Mouse (Mus musculus) erythroid progenitor cell, adult 5-6 weeks (primary cell): ENCODE data around the gene Tuba4a. TPM values are rescaled to one million over a fixed set of nuclear protein-coding genes. Genes with fewer than 3 reads are reported as not detected.

Source experiments
- ATAC-seq: replicated peaks from 2 replicates; pipeline ENCODE4 v1.8.0; 2016; ENCODE audit warnings: moderate number of reproducible peaks, mild to moderate bottlenecking, moderate TSS enrichment, inconsistent platforms; ENCODE audit not compliant: poor library complexity, low FRiP score, severe bottlenecking
- total RNA-seq, 2 experiments: library from RNA; stranded (forward) in 1 of 2; stranded (reverse) in 1 of 2; fragments of 150-400 nt in 1 of 2; fragments of 186-747, 209-891 nt in 1 of 2; gene quantifications; 2 replicates each; pipeline versions ENCODE4 v1.2.3 to v1.2.4; 2015 to 2017; ENCODE audit warnings: low replicate concordance in 2 of 2

Tuba4a gene
- total RNA-seq, 2 experiments from 2014 or later, result 246 to 550 TPM

GRCm38 (mm10) chr1:75214442-75214841 is 5.2 kb downstream of the Tuba4a start:
- ATAC-seq, result no peak

DNA sequence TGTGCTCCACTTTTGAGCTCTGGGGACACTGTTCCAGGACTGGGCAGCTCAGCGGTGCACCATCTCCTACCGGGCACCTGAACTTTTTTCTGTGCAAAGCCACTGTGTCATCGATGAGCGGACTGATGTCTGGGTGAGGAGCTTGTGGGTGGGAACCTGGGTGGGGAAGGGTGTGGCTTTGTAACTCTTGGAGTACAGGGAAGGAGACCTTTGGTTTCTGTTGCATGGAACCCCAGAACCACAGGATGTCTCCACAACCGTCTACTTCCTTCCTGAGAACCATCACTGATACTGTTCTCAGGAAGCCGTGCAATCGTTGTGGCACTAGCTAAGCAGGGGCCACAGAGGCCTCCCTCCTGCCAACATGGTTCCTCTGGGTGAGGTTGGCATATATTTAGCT is 6.6 kb downstream of the Tuba4a start:
- ATAC-seq, result 0 out of 2 replicates have a peak, but pooled peaks have one; percentile 15

DNA sequence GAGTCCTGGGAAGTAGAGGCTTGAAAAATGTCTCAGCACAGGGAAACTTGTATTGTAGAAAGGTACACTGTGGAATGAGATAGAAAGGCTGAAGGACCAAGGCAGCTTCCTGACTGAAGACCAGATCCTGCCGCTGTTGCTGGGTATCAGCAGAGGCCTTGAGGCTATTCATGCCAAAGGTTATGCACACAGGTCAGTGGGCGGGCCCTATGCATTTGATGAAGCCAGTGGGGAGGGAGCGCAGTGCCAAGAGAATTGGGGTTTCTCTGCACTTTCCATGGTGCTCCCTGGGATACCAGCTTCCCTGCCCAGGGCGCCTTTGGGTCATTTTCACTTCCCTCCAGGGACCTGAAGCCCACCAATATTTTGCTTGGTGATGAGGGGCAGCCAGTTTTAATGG is 7.1 kb downstream of the Tuba4a start:
- ATAC-seq, result no peak

DNA sequence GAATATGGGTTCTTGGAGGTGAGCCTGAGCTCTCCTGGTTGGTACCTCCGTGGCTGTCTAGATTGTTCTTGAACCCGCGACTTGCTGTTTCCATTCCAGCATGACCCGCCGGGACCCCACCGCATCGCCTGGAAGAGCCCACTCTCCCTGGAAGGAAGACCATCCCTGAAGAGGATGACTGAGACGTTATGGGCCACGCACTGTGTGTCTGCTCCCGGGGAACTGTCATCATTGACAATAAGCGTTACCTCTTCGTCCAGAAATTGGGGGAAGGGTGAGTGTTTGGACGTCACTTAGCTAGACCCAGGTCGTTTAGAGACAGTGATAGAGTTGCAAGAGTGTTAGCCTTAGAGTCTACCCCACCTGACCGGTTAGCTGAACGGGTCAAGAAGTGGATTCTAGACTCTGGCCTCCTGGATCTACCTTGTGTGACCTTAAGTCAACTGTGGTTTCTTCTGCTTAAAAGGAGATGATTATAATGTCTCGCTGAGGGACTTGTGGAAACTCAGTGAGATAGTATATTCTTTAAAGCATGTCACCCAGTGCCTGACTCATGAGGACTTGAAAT is 8.4 kb downstream of the Tuba4a start:
- ATAC-seq, result no peak

DNA sequence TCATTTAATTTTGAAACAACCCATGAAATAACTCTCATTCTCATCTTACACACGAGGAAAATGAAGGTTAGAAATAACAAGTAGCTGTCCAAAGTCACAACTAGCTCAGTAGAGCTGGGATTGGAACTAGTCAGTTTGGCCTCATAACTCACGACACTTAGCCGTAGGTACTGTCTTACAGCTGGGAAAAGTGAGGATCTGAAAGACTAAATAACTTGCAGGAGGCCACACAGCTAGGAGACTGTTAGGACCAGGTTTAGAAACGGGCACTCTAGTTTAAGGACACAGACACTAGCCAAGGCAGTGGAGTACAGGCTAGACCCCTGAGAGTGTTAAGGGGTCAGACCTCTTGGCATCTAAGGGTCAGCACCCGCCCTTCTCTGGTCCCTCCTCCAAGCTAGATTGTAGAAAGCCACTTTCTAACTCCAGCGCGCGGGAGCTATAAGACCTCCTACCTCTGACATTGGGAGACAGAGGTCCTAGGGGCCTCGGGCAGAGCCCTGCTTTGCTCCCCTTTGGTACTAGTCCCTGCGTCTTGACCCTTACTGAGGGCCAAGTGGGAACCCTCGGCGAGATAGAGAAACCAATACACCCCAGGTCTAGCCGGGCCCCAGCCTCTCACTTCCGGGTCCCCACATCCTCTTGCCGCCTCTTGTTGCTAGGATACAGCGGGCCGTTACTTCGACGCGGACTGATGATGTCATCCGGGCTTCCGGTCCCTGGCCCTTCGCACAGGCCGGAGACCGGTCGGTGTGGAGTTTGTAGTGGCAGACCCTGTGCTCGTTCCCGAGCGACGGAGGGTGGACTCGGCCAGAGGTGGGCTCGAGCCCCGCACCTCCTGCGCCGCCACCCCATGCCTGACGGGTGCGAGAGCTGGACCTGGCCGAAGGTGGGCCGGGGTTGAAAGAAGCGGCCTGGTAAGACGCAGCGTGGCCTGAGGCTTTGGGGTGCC is 9.3 kb downstream of the Tuba4a start, which contains the start of the genes Glb1l and Stk16:
Glb1l (minus strand) TSS at position 678 of the 952 bp plus-strand sequence.
Stk16 (plus strand) TSS at position 703 of the 952 bp plus-strand sequence.
- ATAC-seq, result peak; percentile 84

DNA sequence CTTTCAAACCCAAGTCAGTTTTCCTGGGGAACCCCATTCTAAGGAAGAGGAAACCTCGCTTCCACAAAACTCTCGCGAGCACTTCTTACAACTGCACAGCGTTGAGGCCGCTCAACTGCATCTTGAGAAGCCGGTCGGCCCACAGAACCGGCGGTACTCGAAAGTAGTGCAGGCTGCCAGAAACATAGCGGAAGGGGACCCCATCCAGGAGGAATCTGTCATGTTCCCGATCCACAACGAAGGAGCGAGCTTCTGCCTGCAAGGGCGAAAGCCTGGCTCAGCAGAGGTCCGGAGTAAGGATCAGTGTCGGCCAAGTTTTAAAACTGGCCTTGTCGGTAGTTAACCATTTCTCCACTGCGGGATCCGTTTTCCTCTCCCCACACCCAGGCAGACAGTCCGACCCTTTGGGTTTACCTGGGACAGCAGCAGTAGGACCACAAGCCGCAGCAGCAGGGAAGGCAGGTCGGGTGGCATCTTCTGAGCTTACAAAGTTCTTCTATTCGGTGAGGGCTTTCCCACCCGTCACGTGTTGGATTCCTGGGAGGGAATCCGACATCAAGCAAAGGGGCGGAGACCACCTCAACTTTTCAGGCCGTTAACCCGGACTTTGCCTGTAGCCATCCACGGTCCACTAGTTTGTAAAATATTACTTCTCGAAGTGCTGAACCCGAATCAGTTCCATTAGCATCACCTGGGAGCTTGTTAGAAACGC is 10.5 kb downstream of the Tuba4a start:
- ATAC-seq, result peak; percentile 17; the same call in 1 of the 2 replicates

GRCm38 (mm10) chr1:75201236-75201635 is 18.4 kb downstream of the Tuba4a start:
- ATAC-seq, result no peak

- peak; percentile 32; the same call in 1 of the 2 replicates for ATAC-seq
Observed at GRCm38 (mm10) chr1:75192452-75192851, 27.2 kb downstream of the Tuba4a start.

- peak; percentile 96 for ATAC-seq
Observed at GRCm38 (mm10) chr1:75191622-75192402, 27.9 kb downstream of the Tuba4a start, which contains the start of the genes Ankzf1 and Atg9a. TSS of gene Ankzf1 (plus strand) at chr1:75192151. TSS of gene Atg9a (minus strand) at chr1:75192196.

GRCm38 (mm10) chr1:75191258-75191621 is 28.4 kb downstream of the Tuba4a start:
- 0 out of 2 replicates have a peak, but pooled peaks have one; percentile 16 for ATAC-seq

DNA sequence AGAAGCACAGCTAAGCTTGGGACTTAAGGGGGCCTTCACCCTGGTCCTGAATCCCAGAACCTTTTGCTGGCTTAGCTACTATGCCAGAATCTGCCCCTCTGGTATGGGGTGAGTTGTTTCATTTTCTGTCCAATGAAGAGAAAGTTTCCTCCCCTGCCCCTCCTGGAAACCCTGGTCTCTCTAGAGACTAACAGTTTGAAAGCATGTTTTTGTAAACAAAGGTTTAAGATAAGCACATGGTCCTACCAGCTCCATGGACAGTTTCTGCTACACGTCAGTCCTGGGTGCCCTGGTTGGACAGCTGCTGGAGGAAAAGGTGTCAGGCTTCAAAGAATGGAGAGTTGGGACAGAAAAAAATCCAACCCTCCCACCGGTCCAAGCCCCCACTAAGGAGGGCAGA is 29.1 kb downstream of the Tuba4a start:
- no peak for ATAC-seq

- ATAC-seq, result no peak
Observed at GRCm38 (mm10) chr1:75187914-75188483, 31.7 kb downstream of the Tuba4a start.

DNA sequence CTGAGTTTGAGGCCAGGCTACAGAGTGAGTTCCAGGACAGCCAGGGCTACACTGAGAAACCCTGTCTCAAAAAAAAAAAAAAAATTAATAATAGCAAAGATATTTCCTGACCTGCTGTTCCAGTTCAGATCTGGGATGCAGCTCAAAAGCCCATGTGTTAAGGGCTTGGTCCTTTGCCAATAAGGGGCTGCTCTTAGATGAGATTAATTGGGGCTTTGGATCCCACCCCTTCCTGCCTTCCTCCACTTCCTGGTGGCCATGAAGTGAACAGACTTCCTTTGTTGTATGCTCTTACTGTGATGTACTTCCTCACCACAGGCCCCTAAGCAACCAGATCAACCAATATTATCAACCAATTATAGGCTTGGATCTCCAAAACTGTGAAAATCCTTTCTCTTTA is 32.5 kb downstream of the Tuba4a start:
- ATAC-seq, result no peak

GRCm38 (mm10) chr1:75185495-75185894 is 34.2 kb downstream of the Tuba4a start:
- ATAC-seq, result no peak

GRCm38 (mm10) chr1:75182160-75182559 is 37.5 kb downstream of the Tuba4a start:
- no peak for ATAC-seq

GRCm38 (mm10) chr1:75181377-75181870 is 38.2 kb downstream of the Tuba4a start:
- ATAC-seq, result no peak

- ATAC-seq, result no peak
Observed at GRCm38 (mm10) chr1:75180741-75181140, 38.9 kb downstream of the Tuba4a start.

- ATAC-seq, result peak; percentile 85
Observed at GRCm38 (mm10) chr1:75180105-75180590, 39.5 kb downstream of the Tuba4a start, which contains the start of gene Abcb6. TSS of gene Abcb6 (minus strand) at chr1:75180392.
